Mouse (Mus musculus) R1 (cell line): ENCODE data around the gene Clec4d.
"Not testable (repeated sequence)": the region's sequence is repeated elsewhere in the genome, so short reads cannot be mapped to it uniquely, and the experiment has no call there.

Experiments used
- DNase-seq: peaks from one replicate; pipeline ENCODE4 v3.0.0-alpha.2; 2018; ENCODE audit warnings: low read depth, low spot score

Clec4d gene

GRCm38 (mm10) chr6:123261555-123262161 is at the start of gene Clec4d:
Gene Clec4d, plus strand, starts transcription at chr6:123262111.
- peak; percentile 17 for DNase-seq

- DNase-seq = no peak
Measured at GRCm38 (mm10) chr6:123227519-123228166, 34.3 kb upstream of the Clec4d start.

- DNase-seq = no peak
Measured at GRCm38 (mm10) chr6:123229644-123230043, 32.3 kb upstream of the Clec4d start, which contains the start of gene Clec4n. Gene Clec4n, plus strand, starts transcription at chr6:123229843.

- no peak for DNase-seq
Measured at GRCm38 (mm10) chr6:123231149-123231548, 30.8 kb upstream of the Clec4d start.

GRCm38 (mm10) chr6:123237582-123237981 is 24.3 kb upstream of the Clec4d start:
- no peak for DNase-seq

- no peak for DNase-seq
Measured at GRCm38 (mm10) chr6:123244201-123244600, 17.7 kb upstream of the Clec4d start.

- peak; percentile 13 for DNase-seq
Measured at GRCm38 (mm10) chr6:123248862-123249261, 13.0 kb upstream of the Clec4d start.

- DNase-seq = no peak
Measured at GRCm38 (mm10) chr6:123252735-123253134, 9.2 kb upstream of the Clec4d start.

GRCm38 (mm10) chr6:123258946-123259345 is 3.0 kb upstream of the Clec4d start:
- DNase-seq = no peak

- DNase-seq = no peak
Measured at GRCm38 (mm10) chr6:123259889-123260603, 1.9 kb upstream of the Clec4d start.

- DNase-seq = no peak
Measured at GRCm38 (mm10) chr6:123260868-123261267, 1.0 kb upstream of the Clec4d start.

GRCm38 (mm10) chr6:123264194-123264593 is 2.3 kb downstream of the Clec4d start:
- DNase-seq = no peak

- DNase-seq = no peak
Measured at GRCm38 (mm10) chr6:123265809-123266208, 3.9 kb downstream of the Clec4d start.

- no peak for DNase-seq
Measured at GRCm38 (mm10) chr6:123266945-123267344, 5.0 kb downstream of the Clec4d start.

GRCm38 (mm10) chr6:123279443-123279842 is 17.5 kb downstream of the Clec4d start:
- no peak for DNase-seq

- DNase-seq = no peak
Measured at GRCm38 (mm10) chr6:123286311-123286710, 24.4 kb downstream of the Clec4d start.

GRCm38 (mm10) chr6:123288931-123289330 is 27.0 kb downstream of the Clec4d start:
- DNase-seq = no peak

- no peak for DNase-seq
Measured at GRCm38 (mm10) chr6:123289753-123290152, 27.8 kb downstream of the Clec4d start, which contains the start of gene Clec4e. Gene Clec4e, minus strand, starts transcription at chr6:123289870.

GRCm38 (mm10) chr6:123292751-123293400 is 31.0 kb downstream of the Clec4d start:
- DNase-seq = no peak

- DNase-seq = not testable (repeated sequence)
Measured at GRCm38 (mm10) chr6:123293509-123293908, 31.6 kb downstream of the Clec4d start.

GRCm38 (mm10) chr6:123296687-123297086 is 34.8 kb downstream of the Clec4d start:
- no peak for DNase-seq

GRCm38 (mm10) chr6:123306315-123306714 is 44.4 kb downstream of the Clec4d start:
- DNase-seq = not testable (repeated sequence)
